Mouse (Mus musculus) heart, postnatal 0 days (tissue): ENCODE data around the gene Btbd11.

Experiments
- CTCF ChIP-seq: IDR thresholded peaks from 2 replicates; pipeline ENCODE4 v1.5.1; 2016; ENCODE audit warnings: antibody characterized with exemption, control low read depth, low read depth
- EP300 ChIP-seq: IDR thresholded peaks from 2 replicates; pipeline ENCODE4 v1.6.1; 2016; ENCODE audit warnings: antibody characterized with exemption, low read depth

- TF ChIP-seq CTCF (no peak), EP300 (no peak)
These were observed 34.4 kb downstream of the Btbd11 start for GRCm38 (mm10) chr10:85420851-85421628.
